Mouse (Mus musculus) urinary bladder, postnatal 10 days (tissue): Measurements from ENCODE around the gene Fars2.
"Not testable (repeated sequence)": the region's sequence is repeated elsewhere in the genome, so short reads cannot be mapped to it uniquely, and the experiment has no call there.

Experiments
- DNase-seq: peaks from one replicate; pipeline ENCODE4 v3.0.0; 2022; ENCODE audit warnings: low spot score

Gene Fars2

DNA sequence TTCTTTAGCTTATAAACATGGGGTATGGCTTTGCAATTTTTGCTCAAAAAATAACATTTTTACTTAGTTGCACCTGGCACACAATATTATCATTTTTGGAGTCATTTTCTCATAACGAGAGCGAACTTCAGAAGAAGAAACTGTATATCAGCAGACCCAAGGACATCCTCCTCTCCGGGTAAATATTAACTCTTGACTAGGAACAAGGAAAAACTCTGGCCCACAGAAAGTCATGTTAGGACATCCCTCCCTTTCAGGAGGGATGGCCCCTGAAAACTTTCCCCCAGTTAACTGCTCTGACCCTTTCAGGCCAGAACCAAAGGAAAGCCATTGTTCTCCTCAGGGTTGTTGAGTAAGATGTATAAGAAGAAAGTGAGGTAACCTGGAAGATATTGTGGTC lies 348.9 kb downstream of the Fars2 start:
- not testable (repeated sequence) for DNase-seq

DNA sequence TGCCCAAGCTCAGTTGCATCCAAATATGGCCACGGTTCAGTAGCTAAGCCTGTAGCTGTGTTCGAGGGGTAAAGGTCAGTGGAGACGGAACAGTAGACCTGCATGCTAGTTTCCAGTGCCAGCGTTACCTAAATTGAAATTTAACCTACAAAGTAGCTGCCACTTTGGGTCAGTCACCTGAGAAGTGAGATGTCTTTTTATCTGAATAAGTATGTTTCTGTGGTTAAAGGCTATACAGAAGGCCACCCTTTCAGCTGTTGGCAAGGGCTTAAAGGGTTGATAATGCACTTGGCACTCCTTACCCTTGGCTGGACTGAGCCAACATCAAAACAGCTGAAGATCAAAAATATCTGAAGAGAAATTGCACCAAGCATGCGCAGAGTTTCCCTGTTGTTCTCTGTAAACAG lies 349.3 kb downstream of the Fars2 start:
- no peak for DNase-seq

DNA sequence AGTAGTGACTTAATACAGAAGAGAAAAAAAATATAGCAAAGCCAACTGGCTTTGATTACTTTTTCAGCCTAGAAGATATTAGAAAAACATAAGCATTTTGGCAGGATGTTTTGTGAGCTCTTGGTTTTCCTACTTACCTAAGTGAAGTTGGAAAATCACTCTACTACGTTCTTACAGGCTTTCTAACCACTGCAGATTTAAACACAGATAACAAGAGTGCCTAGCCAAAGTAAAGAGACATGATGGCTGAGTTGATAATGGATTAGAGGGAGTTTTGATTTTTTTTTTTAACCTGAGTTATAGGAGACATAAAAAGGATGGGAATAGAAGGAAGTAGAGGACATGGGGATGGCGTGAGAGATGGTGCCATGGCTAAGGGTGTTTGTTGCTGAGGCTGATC lies 350.6 kb downstream of the Fars2 start:
- DNase-seq: no peak

DNA sequence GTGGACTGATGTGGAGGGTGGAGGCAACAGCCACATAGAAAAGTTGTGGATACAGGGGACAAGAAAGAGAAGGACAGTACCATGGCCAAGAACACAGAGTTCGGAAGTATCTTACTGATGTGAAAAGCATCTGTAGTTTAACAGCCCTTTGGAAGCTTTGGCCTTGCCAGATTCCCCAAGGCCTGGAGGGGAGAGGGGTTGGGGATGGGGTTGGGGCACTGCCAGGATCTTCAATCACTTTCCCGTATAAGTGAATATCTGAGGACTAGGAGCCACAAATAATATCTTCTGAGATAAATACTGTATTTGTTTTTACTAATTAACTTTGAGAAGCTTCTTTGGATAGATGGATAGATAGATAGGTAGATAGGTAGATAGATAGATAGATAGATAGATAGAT lies 351.8 kb downstream of the Fars2 start:
- DNase-seq: no peak

DNA sequence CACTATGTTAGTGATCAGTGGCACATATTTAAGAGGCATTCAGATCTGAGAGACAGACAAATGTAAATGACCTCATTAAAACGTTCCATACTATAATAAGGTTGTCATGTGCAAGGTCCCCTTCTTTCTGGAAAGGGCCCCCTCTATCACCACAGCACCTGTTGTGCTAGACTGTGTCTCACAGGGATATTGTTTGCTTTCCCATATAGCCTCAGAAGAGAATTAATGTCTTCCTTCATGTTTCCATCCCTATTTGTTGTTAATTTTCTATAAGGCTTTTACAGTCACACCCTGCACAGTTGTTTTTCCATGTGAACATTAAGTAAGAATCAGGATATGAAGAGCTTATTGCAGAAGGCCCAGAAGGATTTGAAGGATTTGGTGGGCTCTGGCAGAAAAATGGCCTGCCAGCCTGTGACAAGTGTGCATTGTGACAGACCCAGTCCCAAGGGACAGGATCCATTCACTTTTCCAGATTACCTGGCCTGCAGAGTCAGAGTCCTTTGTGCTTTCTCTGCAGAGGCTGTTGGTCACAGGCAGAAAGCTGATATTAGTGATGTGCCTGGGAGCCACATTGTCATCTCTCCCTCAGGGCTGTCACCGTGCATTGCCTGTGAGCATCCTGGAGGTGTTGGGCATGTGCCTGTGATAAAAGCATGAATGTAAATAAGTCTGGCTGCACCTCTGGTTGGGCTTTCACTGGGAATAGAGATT lies 352.4 kb downstream of the Fars2 start:
- DNase-seq: no peak

DNA sequence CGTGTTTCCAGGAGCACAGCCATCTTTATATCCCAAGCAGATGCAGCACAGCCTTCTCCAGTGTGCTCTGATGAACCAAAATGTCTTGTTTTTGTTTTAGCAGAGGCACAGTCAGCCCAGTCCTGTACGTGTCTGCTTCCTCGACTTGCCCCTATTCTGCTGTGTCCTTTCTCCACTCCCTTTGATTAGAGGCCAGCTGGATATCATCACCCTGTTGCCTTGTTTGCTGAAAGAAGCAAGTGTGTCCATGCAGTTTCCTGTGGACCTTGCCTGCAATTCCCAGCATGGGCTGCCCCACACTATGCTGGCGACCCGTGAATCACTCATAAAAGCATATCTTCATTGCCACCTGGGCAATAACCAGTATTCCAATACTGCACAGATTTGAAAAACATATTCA lies 360.4 kb downstream of the Fars2 start:
- no peak for DNase-seq

DNA sequence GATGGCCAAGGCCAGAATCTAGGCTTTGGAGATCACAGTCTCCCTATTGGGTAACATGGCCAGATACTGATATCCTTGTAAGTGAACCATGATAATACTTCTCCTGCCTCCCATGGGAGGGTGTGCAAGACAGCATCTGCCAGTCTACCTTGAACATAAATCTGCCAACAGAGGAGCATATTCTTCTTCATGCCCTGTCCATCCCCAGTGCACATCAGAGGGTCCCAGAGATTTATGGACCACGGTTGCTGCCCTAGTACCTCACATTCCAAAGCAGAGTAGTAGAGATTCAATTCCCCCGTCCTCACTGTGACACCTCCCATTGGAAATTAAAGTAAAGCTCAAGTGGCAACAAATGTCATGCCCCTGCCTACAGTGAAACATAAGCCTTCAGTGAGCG lies 361.0 kb downstream of the Fars2 start:
- no peak for DNase-seq

DNA sequence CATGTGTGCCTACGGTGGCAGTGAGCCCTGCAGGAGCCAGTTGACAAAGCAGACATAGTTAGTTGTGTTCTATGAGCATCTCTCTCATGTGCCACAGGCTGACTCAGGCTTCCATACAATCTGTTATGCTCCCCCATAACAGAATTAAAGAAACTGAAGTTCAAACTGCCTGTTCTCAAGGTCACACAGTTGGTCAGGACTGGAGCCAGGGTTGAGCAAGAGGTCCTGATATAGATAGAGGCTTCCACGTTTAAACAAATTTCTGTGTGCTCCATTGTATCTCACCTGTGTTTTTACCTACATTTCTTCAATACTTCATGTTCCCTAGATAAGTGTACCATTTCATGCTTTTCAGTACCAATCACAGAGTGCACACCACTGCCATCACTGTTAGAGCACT lies 362.9 kb downstream of the Fars2 start:
- DNase-seq: no peak

DNA sequence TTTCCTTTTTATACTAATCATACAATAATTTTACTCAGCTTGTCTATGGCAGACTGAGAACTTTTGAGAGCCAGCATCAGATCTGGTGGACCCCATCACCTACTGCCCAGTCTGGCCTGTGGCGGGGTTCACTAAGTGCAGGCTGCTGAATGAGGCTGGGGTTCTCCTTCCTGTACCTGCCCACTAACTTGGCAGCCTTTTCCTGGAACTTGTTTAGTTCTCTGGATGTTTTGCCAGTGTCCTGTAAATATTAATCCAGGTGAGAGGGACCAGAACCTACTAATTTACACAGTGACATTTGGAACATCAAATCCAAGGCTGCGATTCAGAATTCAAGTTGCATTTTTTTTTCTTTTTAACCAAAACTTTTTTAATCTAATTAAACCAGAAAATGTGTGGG lies 367.2 kb downstream of the Fars2 start:
- no peak for DNase-seq

DNA sequence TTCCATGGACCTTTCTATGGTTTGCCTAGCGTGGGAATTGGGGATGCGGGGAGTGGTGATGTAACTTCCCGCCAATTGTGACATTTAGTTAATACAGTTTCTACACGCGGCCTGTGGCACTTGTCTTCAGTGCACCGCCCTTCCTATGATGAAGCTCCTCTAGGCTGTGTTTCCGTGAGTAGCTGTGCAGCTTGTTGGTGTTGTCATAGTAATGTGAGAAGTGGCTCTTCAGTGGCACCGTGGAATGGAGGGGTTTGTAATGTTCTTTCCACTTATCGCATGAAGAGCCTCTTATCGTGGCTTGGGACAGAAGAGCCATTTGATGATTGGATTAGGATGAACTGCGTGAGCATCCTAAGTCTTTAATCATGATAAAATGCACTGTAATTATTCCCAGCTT lies 369.5 kb downstream of the Fars2 start:
- DNase-seq: no peak

DNA sequence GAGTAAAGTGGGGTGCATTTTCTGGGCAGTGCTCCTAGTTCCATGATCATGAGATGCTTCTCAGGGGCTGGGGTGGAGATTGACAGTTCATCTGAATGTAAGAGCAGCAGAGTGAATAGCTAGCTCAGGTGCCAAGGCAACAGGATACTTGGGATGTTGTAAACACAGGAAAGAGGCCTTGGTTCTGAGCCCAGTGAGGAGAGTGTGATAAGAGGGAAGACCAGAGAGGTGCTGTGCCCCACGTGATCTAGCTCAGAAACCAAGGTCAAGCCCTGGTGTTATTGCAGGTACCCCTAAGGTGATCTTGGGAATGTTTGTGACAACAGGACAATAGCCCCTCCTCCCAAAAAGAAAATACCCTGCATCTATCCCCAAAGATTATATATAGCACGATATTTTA lies 372.2 kb downstream of the Fars2 start:
- no peak for DNase-seq

DNA sequence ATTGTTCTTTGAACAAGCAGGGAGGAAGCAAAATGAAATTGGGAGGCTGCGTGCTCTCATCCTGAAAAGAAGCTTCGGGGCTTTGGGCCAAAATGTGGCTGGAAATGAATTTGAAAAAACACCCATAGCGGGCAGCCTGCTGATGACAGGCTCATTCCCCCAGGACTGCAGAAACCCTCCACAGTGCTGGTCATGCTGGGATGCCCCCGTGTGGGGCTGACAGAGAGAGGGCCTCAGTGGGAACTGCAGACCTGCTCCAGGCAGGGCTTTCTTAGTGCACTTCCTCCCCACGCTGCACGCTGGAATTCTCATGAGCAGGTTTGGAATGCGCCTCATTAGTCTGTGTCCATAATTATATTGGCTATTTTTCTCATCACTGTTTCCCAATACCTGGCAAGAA lies 373.4 kb downstream of the Fars2 start:
- no peak for DNase-seq

DNA sequence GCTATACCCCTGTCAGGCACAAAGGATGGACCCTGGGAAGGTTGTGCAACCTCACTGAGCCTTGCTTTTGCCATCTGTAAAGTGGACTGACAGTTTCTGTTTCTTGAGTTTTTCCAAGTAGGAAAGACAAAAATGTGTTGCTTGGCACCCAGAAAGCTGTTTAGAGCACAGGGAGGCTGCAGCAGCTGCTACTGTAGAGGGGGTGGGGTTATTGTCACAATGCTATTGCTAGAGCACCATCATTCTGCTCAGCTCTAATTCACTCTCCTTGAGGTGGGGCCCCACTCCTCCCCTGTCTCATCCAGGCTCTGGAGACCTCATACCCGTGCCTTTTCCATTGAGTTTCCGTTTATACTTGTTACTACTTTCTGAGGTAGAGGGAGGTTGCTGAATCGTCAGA lies 375.2 kb downstream of the Fars2 start:
- no peak for DNase-seq

DNA sequence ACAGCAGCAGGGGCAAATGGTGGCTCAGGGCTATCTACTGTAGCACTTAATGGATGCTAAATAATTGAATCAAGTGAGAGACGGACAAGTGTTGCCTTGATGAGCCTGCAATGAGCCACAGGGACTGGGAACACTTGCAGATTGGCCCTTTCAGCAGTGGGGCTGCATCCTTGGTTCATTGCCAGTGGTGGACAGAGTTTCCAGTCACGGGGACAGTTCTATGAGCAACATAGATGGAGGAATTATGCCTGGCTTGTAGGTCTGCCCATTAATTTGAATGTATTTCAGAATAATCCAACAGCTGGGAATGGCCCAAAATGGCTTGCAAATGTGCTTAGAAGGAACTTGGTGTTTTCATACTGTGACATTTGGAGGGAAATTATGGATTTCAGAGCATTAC lies 376.1 kb downstream of the Fars2 start:
- DNase-seq: no peak

DNA sequence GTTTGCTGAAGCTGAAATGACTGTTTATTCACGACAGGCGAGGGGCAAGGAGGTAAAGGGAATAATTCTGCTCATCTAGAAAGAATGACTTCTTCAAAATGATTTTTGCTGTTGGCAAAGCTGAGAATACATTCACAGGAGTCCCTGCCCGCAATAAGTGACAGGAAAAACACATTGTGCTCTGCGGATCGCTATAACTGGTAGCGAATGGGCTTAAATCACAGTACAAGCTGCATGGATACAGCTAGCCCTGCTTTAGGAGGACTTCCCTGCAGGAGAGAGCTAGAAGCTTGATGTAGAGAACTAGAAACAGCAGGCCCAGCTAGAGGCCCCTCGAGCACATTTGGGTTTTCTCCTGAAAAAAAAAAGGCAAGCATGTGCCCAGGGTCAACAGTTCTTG lies 376.6 kb downstream of the Fars2 start:
- DNase-seq: no peak

DNA sequence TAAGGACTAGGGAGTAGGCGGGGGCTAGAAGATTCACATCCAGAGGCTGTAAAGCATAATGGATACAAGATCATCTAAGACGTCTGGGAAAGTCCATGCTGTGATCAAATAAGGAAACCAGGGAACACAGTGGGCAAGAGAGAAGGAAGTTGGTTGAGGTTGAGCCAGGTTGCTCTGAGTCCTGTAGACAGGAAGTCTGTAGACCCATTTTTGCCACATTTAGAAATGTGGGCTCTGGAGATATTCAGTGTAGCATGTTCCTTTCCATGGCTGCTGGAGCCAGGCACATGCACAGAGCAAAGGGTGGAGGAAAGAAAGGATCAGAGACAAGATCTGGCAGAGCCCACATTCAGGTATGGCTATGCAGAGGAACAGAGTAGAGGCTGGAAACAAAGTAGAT lies 378.8 kb downstream of the Fars2 start:
- DNase-seq: no peak

DNA sequence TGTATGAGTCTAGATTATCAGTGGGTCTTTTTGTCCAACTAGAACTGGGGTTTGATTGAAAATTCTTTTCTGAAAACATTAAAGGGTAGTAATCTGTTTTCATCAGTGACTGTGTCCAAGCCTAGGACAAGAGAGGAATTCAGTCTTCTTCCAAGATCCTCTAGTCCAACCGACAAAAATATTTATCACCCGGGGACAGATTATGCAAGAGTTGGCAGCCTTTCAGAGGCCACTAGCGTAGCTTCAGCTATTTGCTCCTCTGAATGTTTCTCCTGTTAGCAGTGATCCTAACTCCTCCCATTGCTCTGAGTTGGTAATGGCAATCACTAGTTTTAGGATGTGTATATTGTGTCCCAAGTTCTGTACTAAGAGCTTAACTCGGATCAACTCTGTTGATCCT lies 380.1 kb downstream of the Fars2 start:
- DNase-seq: no peak

DNA sequence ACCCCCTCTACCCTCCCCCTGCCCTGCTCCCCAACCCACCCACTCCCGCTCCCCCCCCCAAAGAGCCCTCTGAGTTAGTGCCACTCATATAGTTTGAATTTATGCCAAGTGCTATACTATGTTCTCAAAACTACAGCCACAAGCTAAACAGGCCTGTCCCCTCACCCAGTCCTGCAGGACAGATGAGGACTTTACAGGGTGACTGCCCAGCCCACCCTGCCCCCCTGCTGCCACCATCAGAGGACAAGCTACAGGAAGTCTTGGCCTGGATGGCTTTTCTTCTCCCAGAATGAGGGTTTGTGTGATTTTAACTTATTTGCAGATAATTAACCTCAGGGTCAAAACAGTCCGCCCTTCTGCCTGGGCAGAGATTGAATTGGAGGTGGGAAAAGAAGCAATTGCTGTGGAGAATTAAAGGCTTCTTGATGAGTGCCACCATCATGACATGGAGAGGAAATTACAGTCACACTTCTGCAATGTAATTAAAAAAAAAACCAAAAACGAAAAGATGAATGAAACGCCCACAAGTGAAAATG lies 383.2 kb downstream of the Fars2 start:
- DNase-seq: no peak

DNA sequence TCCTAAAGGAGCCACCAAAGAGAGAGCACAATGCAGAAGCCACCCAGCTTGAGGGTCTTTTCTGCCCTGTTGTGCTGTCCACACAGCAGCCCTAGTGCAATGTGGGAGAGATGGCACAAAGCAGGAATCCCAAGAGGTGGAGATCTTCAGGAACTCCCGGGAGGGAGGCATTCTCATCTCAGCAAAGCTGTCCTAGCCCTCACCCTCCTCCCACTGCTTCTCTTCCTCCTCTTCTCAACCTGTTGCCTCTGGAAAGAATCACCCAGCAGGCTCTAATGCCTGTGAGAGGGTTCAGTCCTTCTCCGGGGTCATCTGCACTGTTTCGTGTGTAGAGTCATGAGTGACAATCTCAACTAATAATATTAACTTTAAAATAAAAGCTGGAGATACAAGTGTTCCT lies 386.3 kb downstream of the Fars2 start:
- DNase-seq: no peak

DNA sequence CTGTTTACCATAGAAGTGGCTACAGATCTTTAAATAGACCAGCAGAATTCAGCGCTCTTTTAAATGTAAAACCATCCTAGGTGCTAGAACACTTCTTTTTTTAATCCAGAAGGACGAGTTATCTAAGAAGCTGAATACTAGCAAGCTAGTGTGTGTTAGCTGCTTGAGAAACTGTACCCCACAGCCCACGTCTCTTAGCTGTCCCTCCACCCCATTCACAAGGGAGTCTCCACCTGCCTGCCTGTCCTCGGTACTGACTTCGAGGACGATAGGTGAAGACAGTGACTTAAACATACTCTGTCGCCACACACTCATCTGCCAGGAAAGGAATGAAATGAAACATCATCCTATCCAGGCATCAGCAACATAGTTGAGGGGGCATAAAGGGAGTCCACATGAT lies 386.8 kb downstream of the Fars2 start:
- no peak for DNase-seq

DNA sequence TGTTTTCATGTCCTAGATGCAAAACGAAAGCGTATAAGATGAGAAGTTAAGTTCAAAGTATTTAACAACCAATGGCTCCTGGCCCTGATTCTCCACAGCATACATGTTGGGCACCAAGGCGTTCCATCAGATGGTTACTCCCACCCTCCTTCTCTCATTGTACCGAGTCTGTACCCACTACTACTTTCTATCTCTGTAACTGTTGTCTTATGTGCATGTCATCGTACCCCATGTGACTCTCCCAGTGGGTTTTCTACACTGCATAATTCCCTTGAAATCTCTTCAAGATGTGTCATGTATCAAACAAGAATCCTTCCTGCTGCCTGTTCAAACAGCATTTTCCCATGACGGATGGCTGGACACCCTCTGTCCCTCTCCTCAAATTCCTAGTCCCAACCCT lies 388.5 kb downstream of the Fars2 start:
- no peak for DNase-seq

DNA sequence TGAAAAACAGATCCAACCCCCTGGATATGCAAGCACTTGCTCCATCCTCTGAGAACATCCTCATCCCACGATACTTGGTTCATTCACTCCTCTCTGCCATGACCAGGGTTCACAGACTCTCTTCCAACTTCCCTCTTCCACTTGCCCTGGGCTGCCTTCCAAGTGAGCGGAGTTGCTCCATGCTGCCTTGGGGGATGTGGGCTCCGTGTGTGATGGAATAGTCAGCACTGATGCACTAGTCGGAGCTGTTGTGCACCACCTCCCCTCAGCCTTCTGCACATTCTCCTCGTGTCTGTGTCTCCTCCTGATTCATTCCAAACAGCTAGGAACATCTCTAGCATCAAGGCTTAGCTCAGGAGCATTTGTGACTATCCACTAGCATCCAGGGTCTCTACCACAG lies 389.1 kb downstream of the Fars2 start:
- no peak for DNase-seq

DNA sequence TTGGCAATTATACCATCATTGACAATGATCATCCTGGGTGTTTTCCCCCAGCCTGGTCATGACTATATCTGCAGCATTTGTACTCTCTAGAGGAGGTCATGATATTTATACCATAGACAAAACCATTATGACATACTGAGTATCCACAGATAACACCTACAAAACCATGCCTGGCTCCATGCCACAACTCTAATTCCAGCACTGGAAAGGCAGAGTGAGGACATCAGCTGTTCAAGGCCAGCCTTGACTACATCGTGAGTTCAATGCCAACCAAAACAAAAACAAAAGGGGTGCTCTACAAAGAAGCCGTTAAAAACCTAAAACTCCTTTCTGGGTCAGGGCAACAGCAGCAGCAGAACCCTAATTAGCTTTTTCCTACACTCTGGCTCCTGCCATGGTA lies 392.9 kb downstream of the Fars2 start:
- no peak for DNase-seq

DNA sequence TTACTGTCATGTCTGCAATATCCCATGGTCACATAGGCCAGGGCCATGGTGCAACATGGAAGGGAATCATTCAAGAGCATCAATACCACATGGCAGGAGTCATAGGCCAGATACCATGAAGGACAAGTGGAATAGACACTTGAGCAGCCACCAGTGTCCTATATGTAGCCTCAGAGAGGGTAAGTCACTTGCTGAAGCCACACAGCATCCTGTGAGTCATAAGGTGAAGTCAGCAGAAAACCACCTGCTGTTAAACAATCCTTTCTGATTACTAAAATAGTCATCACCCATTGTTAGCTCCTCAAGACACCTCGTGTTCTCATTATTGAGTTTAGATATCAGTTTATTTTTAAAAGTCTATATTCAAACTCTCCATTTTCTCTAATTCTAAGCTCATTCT lies 395.9 kb downstream of the Fars2 start:
- no peak for DNase-seq
